Mouse (Mus musculus) heart, postnatal 14 days (tissue): ENCODE data around the gene Mrps27. TPM values are rescaled to one million over a fixed set of nuclear protein-coding genes. Genes with fewer than 3 reads are reported as not detected.

Experiments
- DNase-seq, 2 experiments: peaks; one replicate each; pipeline ENCODE4 v3.0.0; 2021 to 2022
- intact Hi-C: fragments of 180-260 bp; cut with DNase I; formaldehyde crosslinking; loops from one replicate; pipeline ENCODE4 v1.15.1; 2025
- total RNA-seq, 2 experiments: library from RNA; stranded (reverse); gene quantifications; 2 replicates each; pipeline ENCODE4 v1.2.3; 2021

Mrps27 gene
- total RNA-seq, 2 experiments from 2014 or later: 37.2 to 42.8 TPM

GRCm38 (mm10) chr13:99414352-99414742 is 69.8 kb downstream of the Mrps27 start:
- no peak for DNase-seq
- intact Hi-C loops: loop anchor here (2.0 kb wide), 1 partner anchor 36 kb away; no protein-coding TSS in a partner anchor

- DNase-seq: no peak
- intact Hi-C loops: no loop called here
Observed at GRCm38 (mm10) chr13:99416601-99417000, 72.0 kb downstream of the Mrps27 start.

- DNase-seq: no peak
- intact Hi-C loops: no loop called here
Observed at GRCm38 (mm10) chr13:99423581-99423980, 79.0 kb downstream of the Mrps27 start.

GRCm38 (mm10) chr13:99433068-99434008 is 88.8 kb downstream of the Mrps27 start:
- DNase-seq: no peak
- intact Hi-C loops: no loop called here

GRCm38 (mm10) chr13:99434494-99434893 is 89.9 kb downstream of the Mrps27 start:
- no peak for DNase-seq
- intact Hi-C loops: no loop called here

GRCm38 (mm10) chr13:99437051-99437450 is 92.5 kb downstream of the Mrps27 start:
- intact Hi-C loops: no loop called here
- DNase-seq: no peak

- DNase-seq: no peak
- intact Hi-C loops: no loop called here
Observed at GRCm38 (mm10) chr13:99439357-99439756, 94.8 kb downstream of the Mrps27 start.

- intact Hi-C loops: no loop called here
- DNase-seq: no peak
Observed at GRCm38 (mm10) chr13:99440228-99440627, 95.6 kb downstream of the Mrps27 start.

- intact Hi-C loops: no loop called here
- DNase-seq: no peak
Observed at GRCm38 (mm10) chr13:99441700-99442433, 97.3 kb downstream of the Mrps27 start.

GRCm38 (mm10) chr13:99442434-99443249 is 98.1 kb downstream of the Mrps27 start:
- DNase-seq: no peak
- intact Hi-C loops: no loop called here

- intact Hi-C loops: no loop called here
- no peak for DNase-seq
Observed at GRCm38 (mm10) chr13:99443484-99444175, 99.0 kb downstream of the Mrps27 start.

- intact Hi-C loops: no loop called here
- no peak for DNase-seq
Observed at GRCm38 (mm10) chr13:99444431-99444871, 99.9 kb downstream of the Mrps27 start.

- intact Hi-C loops: no loop called here
- no peak for DNase-seq
Observed at GRCm38 (mm10) chr13:99444880-99445279, 100.3 kb downstream of the Mrps27 start.

- DNase-seq: no peak
- intact Hi-C loops: no loop called here
Observed at GRCm38 (mm10) chr13:99447002-99447401, 102.4 kb downstream of the Mrps27 start.

- DNase-seq: peak; percentile 29 to 49
- intact Hi-C loops: no loop called here
Observed at GRCm38 (mm10) chr13:99447403-99448199, 103.0 kb downstream of the Mrps27 start.

GRCm38 (mm10) chr13:99448278-99448677 is 103.7 kb downstream of the Mrps27 start:
- intact Hi-C loops: no loop called here

GRCm38 (mm10) chr13:99449547-99449946 is 105.0 kb downstream of the Mrps27 start:
- intact Hi-C loops: no loop called here
- no peak for DNase-seq

More at GRCm38 (mm10) chr13:99448278-99448677, 103.7 kb downstream of the Mrps27 start:
- DNase-seq: no peak

GRCm38 (mm10) chr13:99450766-99451165 is 106.2 kb downstream of the Mrps27 start:
- intact Hi-C loops: no loop called here
- DNase-seq: peak; percentile 43 to 55

GRCm38 (mm10) chr13:99451276-99451675 is 106.7 kb downstream of the Mrps27 start:
- intact Hi-C loops: no loop called here
- DNase-seq: no peak
